Mouse (Mus musculus) lung, postnatal 0 days (tissue): ENCODE measurements around the gene Rars. TPM values are rescaled to one million over a fixed set of nuclear protein-coding genes. Genes with fewer than 3 reads are reported as not detected.
"Not testable (repeated sequence)": the region's sequence is repeated elsewhere in the genome, so short reads cannot be mapped to it uniquely, and the experiment has no call there.

Experiments used
- ATAC-seq: fragments of 200-750 bp; cut with Nextera tagmentation; 2 replicates; pipeline ENCODE4 v1.8.0; 2017; ENCODE audit warnings: moderate library complexity
- DNase-seq: peaks from one replicate; pipeline ENCODE4 v3.0.0-alpha.2; 2016; ENCODE audit warnings: low spot score
- H3K27ac ChIP-seq: fragments of 300-500 bp; sonication (generic); 2 replicates; pipeline ENCODE4 v1.5.1; 2014; ENCODE audit warnings: antibody characterized with exemption, mild to moderate bottlenecking, low read length, mixed read lengths
- H3K27me3 ChIP-seq: fragments of 300-500 bp; sonication (generic); replicated peaks from 2 replicates; pipeline ENCODE4 v1.6.1; 2014; ENCODE audit warnings: low read length, mixed read lengths; ENCODE audit not compliant: insufficient read depth
- H3K36me3 ChIP-seq: fragments of 300-500 bp; sonication (generic); 2 replicates; pipeline ENCODE4 v1.6.1; 2014; ENCODE audit warnings: low read length, mixed read lengths; ENCODE audit not compliant: insufficient read depth
- H3K4me1 ChIP-seq: fragments of 300-500 bp; sonication (generic); 2 replicates; pipeline ENCODE4 v1.6.1; 2014; ENCODE audit warnings: antibody characterized with exemption, low read depth, low read length, mixed read lengths; ENCODE audit not compliant: insufficient read depth
- H3K4me2 ChIP-seq: fragments of 300-500 bp; sonication (generic); replicated peaks from 2 replicates; pipeline ENCODE4 v1.6.1; 2014; ENCODE audit warnings: low read depth, mild to moderate bottlenecking, low read length, moderate library complexity, mixed read lengths
- H3K4me3 ChIP-seq: fragments of 300-500 bp; sonication (generic); 2 replicates; pipeline ENCODE4 v1.5.1; 2014; ENCODE audit warnings: low read depth, low read length
- H3K9ac ChIP-seq: fragments of 300-500 bp; sonication (generic); replicated peaks from 2 replicates; pipeline ENCODE4 v1.6.1; 2014; ENCODE audit warnings: low read depth, mild to moderate bottlenecking
- H3K9me3 ChIP-seq: fragments of 300-500 bp; sonication (generic); 2 replicates; pipeline ENCODE4 v1.6.1; 2016; ENCODE audit warnings: low read length, mixed read lengths
- CTCF ChIP-seq: IDR thresholded peaks from 2 replicates; pipeline ENCODE4 v1.5.1; 2016; ENCODE audit warnings: antibody characterized with exemption, mild to moderate bottlenecking
- EP300 ChIP-seq: IDR thresholded peaks from 2 replicates; pipeline ENCODE4 v1.6.1; 2016; ENCODE audit warnings: antibody characterized with exemption, mild to moderate bottlenecking, control low read depth
- WGBS: fragments of 180-500 bp; shearing (Covaris S2); extraction: QIAGEN DNeasy Blood & Tissue Kit; methylation state at CpG from one replicate; pipeline ENCODE4 v1.1.7; 2014; 5-methylcytosine and 5-hydroxymethylcytosine counted together
- polyA plus RNA-seq: library from polyadenylated mRNA; unstranded; fragments of >200 nt; fragmentation: Nextera tagmentation; extraction: Ambion mirVana; gene quantifications from 2 replicates; pipeline ENCODE4 v1.2.1, GENCODE M21; 2015

The Rars gene
- polyA plus RNA-seq, 1 experiment from 2014 or later, result 29.4 TPM

- 72% methylated on average over 5 of the region's 5 CpGs for WGBS
- H3K4me2 ChIP-seq, result no peak overlapping the region
- DNase-seq (no peak), ATAC-seq (no peak)
- H3K27ac ChIP-seq, result no peak overlapping the region
- H3K9ac ChIP-seq, result no peak overlapping the region
- no peak overlapping the region for H3K4me3 ChIP-seq
- no peaks in the 10 kb centered on the region for H3K9me3 ChIP-seq
- H3K27me3 ChIP-seq, result no peaks in the 10 kb centered on the region
- H3K36me3 ChIP-seq, result peaks cover 4% of the 10 kb centered on the region; the same call in 1 of the 2 replicates
- TF ChIP-seq CTCF, result no peak
- no peak for TF ChIP-seq EP300
- H3K4me1 ChIP-seq, result no peaks in the 10 kb centered on the region
Measured at GRCm38 (mm10) chr11:35854941-35855340, 20.6 kb upstream of the Rars start.

DNA sequence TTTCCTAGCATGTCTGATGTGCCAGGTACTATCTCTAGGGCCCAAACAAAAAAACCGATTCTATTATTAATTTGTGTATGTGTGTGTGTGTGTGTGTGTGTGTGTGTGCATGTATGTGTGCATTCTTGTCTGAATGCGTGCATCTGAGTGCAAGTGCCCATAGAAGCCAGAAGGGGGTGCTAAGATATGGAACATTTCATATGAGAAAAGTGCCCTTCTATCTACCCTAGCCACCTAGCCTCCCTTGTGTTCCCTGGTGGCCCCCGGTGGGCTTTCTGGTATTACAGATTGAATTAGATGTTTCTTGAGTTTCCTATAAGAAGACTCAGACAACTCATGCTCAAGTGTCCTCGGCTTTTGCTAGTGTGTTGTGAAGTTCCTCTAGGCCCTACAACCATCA is 19.3 kb upstream of the Rars start:
- Histone ChIP-seq H3K36me3 (peaks cover 4% of the 10 kb centered on the region; the same call in 1 of the 2 replicates), H3K9ac (no peak overlapping the region), H3K4me3 (no peak overlapping the region), H3K27ac (no peak overlapping the region), H3K4me2 (no peak overlapping the region), H3K27me3 (no peaks in the 10 kb centered on the region), H3K9me3 (no peaks in the 10 kb centered on the region), H3K4me1 (no peaks in the 10 kb centered on the region)
- 92% methylated on average over 4 of the region's 4 CpGs for WGBS
- DNase-seq (no peak), ATAC-seq (no peak)
- TF ChIP-seq EP300 (no peak), CTCF (no peak)

GRCm38 (mm10) chr11:35852731-35853130 is 18.4 kb upstream of the Rars start:
- no peak overlapping the region for H3K27ac ChIP-seq
- 57% methylated on average over 4 of the region's 4 CpGs for WGBS
- no peak overlapping the region for H3K4me2 ChIP-seq
- no peak overlapping the region for H3K9ac ChIP-seq
- no peak overlapping the region for H3K4me3 ChIP-seq
- ATAC-seq (no peak), DNase-seq (peak; percentile 39)
- H3K9me3 ChIP-seq, result no peaks in the 10 kb centered on the region
- peaks cover 4% of the 10 kb centered on the region; the same call in 1 of the 2 replicates for H3K36me3 ChIP-seq
- TF ChIP-seq EP300 (no peak), CTCF (peak; percentile 67)
- no peaks in the 10 kb centered on the region for H3K4me1 ChIP-seq
- no peaks in the 10 kb centered on the region for H3K27me3 ChIP-seq

GRCm38 (mm10) chr11:35844299-35844698 is 10.0 kb upstream of the Rars start:
- no peak for ATAC-seq
- DNase-seq, result no peak
- H3K9ac ChIP-seq, result no peak overlapping the region
- no peaks in the 10 kb centered on the region for H3K4me1 ChIP-seq
- H3K27ac ChIP-seq, result no peak overlapping the region
- H3K4me2 ChIP-seq, result no peak overlapping the region
- H3K36me3 ChIP-seq, result no peaks in the 10 kb centered on the region
- no peaks in the 10 kb centered on the region for H3K27me3 ChIP-seq
- 82% methylated on average over 9 of the region's 9 CpGs for WGBS
- H3K4me3 ChIP-seq, result no peak overlapping the region
- no peaks in the 10 kb centered on the region for H3K9me3 ChIP-seq
- no peak for TF ChIP-seq EP300
- no peak for TF ChIP-seq CTCF

DNA sequence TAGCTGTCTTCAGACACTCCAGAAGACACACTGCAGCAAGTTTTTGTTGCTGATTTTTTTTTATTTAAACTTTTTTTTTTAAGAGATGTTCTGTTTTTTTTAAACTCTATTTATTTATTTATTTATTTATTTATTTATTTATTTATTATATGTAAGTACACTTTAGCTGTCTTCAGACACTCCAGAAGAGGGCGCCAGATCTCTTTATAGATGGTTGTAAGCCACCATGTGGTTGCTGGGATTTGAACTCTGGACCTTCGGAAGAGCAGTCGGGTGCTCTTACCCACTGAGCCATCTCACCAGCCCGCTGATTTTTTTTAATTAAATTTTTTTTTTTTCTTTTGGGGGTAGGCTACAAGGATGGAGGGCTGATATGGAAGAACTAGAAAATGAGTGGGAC is 8.3 kb upstream of the Rars start:
- not testable (repeated sequence) for H3K27ac ChIP-seq, H3K4me3 ChIP-seq, DNase-seq, ATAC-seq, H3K36me3 ChIP-seq, H3K4me1 ChIP-seq, H3K9me3 ChIP-seq, H3K4me2 ChIP-seq, H3K9ac ChIP-seq, H3K27me3 ChIP-seq
- 77% methylated on average over 4 of the region's 4 CpGs for WGBS

DNA sequence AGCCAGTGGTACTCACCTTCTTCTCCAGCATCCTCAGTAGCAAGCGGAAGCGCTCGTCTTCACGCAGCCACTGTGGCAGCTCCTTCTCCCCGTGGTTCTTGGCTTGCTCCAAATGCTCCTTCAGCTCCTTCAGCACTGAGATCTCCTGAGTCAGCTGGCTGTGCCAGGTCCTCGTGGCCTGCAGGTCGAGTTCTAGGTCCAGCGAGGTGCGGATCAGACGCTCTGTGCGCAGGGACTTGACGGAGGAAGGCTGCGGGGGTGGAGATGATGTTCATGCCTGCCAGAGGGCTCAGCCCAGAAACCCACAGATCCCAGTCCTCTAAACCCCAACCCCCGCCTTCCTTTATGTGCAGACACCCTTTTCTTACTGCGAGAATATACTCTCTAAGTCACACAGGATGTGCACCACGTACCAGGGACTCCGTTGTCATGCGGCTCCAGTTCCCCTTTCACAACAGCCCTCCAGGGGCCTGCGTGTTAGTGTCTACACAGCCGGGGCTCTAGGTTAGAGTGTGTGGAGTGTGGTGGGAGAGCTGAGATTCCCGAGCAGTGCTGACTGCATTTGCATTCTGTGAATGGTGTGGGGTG is 7.5 kb upstream of the Rars start:
- DNase-seq (no peak), ATAC-seq (no peak)
- H3K9ac ChIP-seq, result no peak overlapping the region
- no peak overlapping the region for H3K27ac ChIP-seq
- no peak overlapping the region for H3K4me3 ChIP-seq
- H3K9me3 ChIP-seq, result no peaks in the 10 kb centered on the region
- WGBS, result 86% methylated on average over 21 of the region's 21 CpGs
- H3K4me2 ChIP-seq, result no peak overlapping the region
- no peaks in the 10 kb centered on the region for H3K4me1 ChIP-seq
- TF ChIP-seq EP300, result no peak
- TF ChIP-seq CTCF, result no peak
- H3K27me3 ChIP-seq, result no peaks in the 10 kb centered on the region
- H3K36me3 ChIP-seq, result no peaks in the 10 kb centered on the region

GRCm38 (mm10) chr11:35840806-35841205 is 6.5 kb upstream of the Rars start:
- not testable (repeated sequence) for DNase-seq, H3K36me3 ChIP-seq, H3K4me3 ChIP-seq, H3K4me1 ChIP-seq, H3K27me3 ChIP-seq, H3K9ac ChIP-seq, H3K4me2 ChIP-seq, H3K9me3 ChIP-seq, H3K27ac ChIP-seq, ATAC-seq
- 90% methylated on average over 4 of the region's 4 CpGs for WGBS
